Mouse (Mus musculus): ENCODE measurements around the gene Doc2b.

The Doc2b gene

GRCm38 (mm10) chr11:75796029-75796445 lies at the start of gene Doc2b:
Doc2b (minus strand) TSS chr11:75796049.
- peak; percentile 29 for DNase-seq (ENCODE audit: low read depth, low spot score)

GRCm38 (mm10) chr11:75842904-75843619 lies 47.2 kb upstream of the Doc2b start:
- no peak for DNase-seq (ENCODE audit: low read depth, low spot score)

DNA sequence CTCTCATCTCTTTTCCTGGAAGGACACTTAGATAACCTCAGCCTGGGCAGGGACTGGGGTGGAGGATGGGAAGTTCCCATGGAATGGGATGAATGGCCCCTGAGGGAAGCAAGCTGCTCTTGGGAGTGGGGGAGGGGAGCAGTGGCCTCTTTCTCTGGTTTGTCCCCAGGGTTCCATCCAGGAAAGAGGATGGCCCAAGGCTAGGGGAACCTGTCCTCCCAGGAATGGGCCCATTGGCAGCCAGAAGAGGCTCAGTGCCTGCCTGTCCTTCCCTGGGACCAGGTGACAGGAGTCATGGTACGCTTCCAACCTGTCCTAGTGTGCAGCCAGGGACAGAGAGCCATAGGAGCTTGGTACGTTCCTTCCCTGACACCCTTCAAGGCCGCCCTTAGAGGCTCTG lies 45.7 kb upstream of the Doc2b start:
- DNase-seq (ENCODE audit: low read depth, low spot score): no peak

DNA sequence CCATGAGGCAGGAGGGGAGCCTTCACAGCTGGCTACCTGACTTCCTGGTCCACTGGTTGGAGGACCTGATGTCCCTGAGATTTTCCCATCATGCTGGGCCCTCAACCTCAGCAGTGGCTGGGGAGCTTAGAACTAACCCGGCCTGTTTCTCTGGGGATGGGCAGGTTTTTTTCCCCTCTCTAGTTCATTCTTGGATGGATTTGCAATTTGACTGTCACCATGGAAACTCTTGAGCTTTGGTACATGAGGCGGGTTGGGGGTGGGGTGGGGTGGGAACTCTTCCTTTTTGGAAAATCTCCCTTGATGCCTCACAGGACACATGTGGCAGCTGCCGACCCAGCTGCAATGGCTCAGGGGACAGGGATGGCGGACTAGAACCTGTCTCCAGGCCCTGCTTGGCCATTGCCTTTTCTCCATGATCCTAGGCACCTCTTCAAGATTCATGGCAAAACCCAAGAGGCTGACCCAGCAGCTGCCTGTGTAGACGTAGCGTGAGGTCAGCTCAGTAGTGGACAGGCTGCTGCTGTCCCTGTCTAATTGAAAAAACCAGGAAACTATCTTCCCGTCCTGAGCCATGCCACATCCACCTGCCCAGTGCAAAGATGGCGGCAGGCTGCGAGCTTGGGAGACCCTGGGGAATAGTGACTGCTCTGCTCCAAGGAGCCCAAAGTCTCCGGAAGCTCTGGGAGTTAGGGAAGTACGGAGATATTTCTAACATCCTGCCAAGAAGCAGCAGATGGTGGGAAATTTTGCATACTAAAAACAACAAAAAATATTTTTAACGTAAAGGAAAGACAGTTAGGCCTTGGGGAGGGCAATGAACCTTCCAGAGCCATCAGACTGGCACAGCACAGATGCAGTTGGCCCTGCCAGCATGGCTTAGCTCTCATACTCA lies 43.9 kb upstream of the Doc2b start:
- DNase-seq (ENCODE audit: low read depth, low spot score): no peak

DNA sequence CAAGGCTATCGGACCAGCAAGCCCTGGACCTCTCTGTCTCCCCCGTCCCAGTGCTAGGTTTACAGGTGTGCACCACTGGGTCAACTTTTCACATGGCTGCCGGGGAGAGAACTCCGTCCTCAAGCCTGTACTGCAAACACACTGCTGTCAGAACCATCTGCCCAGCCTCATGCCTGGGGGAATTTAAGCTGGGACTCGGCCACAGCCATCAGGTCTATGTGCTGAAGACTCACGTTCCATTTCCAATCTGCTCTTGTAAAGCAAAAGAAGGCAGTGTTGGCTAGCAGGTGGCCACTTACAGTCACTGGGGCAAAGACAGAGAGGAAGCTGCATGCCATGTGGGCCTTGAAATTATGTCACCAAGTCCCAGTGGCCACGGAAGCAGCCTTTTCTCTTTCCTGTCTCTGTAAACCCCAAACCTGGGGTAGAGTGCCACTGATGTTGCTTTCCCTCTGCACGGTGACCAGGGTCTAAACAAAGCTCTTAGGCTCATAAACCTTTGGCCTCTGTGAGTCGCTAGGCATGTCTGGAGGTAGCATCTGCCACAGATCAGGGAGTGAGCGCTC lies 43.1 kb upstream of the Doc2b start:
- DNase-seq (ENCODE audit: low read depth, low spot score): no peak

GRCm38 (mm10) chr11:75836240-75836610 lies 40.4 kb upstream of the Doc2b start:
- peak; percentile 69 for DNase-seq (ENCODE audit: low read depth, low spot score)

- no peak for DNase-seq (ENCODE audit: low read depth, low spot score)
These were observed 39.9 kb upstream of the Doc2b start for GRCm38 (mm10) chr11:75835587-75836239.

DNA sequence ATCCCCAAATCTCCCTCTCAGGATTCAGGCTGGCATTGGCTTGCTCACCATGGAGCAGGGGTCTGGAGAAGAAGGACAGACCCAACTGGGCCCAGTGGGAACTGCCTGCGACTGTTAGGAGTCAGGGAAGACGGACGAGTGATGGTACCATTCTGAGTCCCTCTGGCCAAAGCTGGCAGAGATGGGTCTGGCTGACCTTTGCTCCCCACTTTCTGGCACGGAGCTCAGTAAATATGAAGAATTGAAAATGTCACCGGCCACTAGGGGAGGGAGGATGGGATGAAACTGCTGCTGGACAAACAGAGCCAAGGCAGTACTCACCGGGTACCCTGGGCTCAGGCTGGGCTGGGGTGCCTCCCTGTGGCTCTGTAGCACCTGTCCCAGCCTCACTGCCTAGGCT lies 37.2 kb upstream of the Doc2b start:
- DNase-seq (ENCODE audit: low read depth, low spot score): no peak

DNA sequence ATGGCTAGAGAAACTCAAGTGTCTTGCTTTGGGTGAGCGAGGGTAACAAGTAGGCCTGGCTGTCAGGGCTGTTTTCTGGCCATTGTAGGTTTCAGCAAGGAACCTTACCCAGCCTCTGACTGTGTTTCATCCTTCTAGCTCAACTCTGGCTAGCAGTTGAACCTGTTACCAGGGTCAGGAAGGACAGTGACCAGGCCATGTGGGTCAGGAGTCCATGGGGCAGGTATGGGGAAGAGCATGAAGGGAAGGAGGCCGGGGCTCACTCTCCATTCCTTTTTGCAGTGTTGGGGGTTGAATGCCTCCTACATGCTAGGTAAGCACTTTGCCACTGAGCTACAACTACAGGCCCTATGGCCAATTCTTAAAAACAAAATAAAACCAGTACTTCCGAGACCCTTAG lies 34.5 kb upstream of the Doc2b start:
- no peak for DNase-seq (ENCODE audit: low read depth, low spot score)

GRCm38 (mm10) chr11:75827414-75827813 lies 31.6 kb upstream of the Doc2b start:
- DNase-seq (ENCODE audit: low read depth, low spot score): no peak

GRCm38 (mm10) chr11:75823506-75823905 lies 27.7 kb upstream of the Doc2b start:
- DNase-seq (ENCODE audit: low read depth, low spot score): no peak

DNA sequence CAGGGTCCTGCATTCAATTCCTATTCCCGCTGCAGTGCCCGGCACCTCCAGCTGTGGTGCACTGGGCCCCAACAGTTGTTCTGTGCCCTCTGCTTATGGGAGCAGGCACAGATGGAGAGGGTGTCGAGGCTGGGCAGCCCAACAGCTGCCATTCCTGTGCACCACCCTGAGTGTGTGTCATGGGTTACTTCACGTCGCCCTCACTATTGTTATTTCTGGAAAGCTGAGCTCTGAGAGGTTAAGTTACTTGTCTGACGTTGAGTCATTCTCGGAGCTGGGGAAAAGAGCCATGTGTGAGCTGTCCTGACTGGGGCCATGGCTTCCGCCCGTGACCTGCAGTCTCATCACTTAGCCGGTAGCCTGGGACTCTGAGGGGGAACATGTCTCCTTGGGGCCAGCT lies 17.2 kb upstream of the Doc2b start:
- no peak for DNase-seq (ENCODE audit: low read depth, low spot score)

GRCm38 (mm10) chr11:75811900-75812299 lies 16.1 kb upstream of the Doc2b start:
- DNase-seq (ENCODE audit: low read depth, low spot score): no peak

DNA sequence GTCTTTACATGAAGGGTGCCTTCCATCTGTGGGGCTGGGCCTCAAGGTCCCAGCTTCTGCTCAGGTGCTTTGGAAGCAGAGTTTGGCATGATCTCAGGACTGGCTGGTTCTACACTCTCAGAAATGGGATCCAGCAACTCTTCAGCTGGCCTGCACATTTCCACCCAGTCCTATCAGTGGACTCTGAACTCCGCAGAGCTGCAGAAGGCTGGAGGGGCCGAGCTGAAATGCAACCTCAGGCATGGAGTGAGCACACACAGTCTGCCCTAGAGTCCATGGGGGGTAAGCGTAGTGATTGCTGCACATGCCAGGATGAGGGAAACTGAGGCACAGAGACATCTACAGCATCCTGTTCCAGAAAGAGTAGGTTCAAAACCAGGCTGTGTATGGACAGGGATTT lies 14.7 kb upstream of the Doc2b start:
- DNase-seq (ENCODE audit: low read depth, low spot score): no peak

- DNase-seq (ENCODE audit: low read depth, low spot score): no peak
These were observed 11.6 kb upstream of the Doc2b start for GRCm38 (mm10) chr11:75807486-75807885.

DNA sequence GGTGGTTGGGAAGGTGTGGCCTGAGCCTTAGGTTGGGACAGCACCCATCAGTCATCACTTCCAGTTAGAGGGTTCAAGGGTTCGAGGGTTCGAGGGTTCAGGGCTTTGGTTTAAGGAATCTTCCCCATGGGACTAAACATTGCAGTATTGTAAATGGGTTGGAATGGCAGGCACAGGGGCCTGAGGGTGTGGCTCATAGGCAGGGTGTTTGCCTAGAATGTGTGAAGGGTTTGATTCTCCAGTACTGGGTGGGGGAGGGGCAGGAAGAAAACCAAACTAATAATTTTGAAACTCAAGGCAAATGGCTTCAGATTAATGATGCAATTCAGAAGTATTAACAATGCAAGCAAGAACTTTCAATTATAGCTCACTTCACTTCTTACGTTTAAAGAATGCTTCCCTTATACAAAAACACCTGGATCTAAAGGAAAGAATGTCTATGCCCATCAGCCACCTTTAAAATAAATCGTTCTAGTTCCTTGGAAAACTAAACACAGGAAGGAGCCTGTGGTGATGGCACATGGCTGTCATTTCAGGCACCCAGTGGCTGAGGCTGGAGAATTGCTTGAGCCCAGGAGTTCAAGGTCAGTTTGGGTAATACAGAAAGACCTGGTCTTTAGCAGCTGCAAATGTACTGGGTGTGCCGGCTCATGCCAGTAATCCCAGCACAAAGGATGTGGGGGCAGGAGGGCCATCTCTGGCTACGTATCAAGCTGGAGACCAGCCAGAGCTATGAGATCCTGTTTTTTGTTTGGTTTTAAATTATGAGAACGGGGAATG lies 6.1 kb upstream of the Doc2b start:
- peak; percentile 82 for DNase-seq (ENCODE audit: low read depth, low spot score)

DNA sequence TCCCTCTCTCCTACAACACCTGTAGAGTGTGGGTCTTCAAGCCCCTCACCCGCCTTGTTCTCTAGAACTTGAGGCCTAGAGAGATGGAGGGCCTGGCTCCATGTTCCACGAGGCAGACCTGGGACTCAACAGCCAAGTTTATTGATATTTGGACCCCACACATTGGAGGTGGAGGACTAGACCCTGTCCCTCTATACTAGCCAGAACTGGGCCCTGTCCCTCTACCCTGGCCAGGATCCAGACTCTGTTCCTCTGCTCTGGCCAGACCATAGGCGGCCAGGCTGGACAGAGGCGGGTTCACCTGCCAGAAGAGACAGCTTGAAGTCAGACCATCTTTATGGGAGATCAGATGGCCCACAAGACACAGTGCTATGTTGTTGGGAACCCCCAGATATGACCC lies 5.5 kb upstream of the Doc2b start:
- no peak for DNase-seq (ENCODE audit: low read depth, low spot score)

DNA sequence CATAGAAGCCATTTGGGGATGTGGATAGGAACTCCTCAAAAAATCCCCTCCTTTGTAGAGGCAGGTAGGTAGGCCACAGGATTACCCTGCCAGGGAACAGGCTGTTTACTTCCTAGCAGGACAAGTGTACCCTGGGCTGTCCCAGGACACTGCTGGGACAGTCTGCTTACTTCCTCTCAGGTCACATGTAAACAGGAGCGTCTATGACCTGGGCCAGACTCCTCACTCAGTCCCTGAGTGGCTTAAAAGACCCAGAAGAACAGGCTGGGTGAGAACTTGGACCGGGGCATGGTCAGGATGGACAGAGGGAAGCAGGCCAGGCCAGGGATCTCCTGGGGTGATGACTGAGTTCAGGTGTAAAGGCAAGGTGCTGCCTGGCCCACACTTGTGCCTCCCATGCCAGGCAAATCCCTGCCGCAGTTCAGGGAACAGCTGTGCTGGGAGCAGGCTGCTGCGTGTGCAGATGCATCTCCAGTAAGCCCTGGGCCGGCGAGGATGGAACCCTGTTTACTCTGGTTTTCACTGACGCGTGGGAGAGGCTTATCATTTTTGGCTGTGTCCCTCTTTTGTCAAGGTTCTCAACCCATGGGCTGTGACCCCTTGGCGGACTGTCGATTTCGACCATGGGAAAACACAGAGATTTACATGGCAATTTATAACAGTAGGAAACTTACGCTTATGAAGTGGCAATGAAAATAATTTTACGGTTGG lies 842 bp upstream of the Doc2b start:
- DNase-seq (ENCODE audit: low read depth, low spot score): no peak

GRCm38 (mm10) chr11:75795321-75795636 lies 570 bp downstream of the Doc2b start:
- DNase-seq (ENCODE audit: low read depth, low spot score): no peak

- DNase-seq (ENCODE audit: low read depth, low spot score): no peak
These were observed 1.1 kb downstream of the Doc2b start for GRCm38 (mm10) chr11:75794602-75795320.
